Mouse (Mus musculus) erythroblast, embryonic 14.5 days (primary cell): ENCODE results near the gene 1700086D15Rik.

Source experiments
- GATA1 ChIP-seq: IDR thresholded peaks from 2 replicates; pipeline ENCODE4 v1.6.1; 2012; ENCODE audit warnings: low read length, inconsistent platforms, mixed read lengths
- TAL1 ChIP-seq: IDR thresholded peaks from 3 replicates; pipeline ENCODE4 v1.6.1; 2012; ENCODE audit warnings: low read length, inconsistent platforms, mixed read lengths

DNA sequence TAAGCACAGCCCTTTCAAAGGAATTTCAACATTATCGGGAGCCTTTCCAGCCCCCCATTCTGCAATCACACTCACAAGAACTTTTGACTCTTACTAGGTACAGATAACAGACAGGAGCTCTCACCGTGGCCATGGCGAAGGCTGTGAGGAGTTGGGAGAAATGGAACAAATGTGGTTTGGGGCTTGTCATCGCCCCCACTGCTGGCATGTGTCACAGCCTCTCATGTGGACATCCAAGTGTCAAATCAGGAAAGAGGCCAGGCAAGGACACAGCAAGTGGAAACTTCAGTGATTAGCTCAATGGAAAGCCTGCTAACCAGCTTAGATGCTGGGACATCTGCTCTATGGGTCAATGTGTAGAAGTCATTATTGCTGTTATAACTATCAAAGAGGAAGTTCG, 45.6 kb upstream of the 1700086D15Rik start:
- no peak for TF ChIP-seq TAL1
- no peak for TF ChIP-seq GATA1
